Mouse (Mus musculus): ENCODE results near the gene Rcor3.
A peak's percentile ranks its signal among the peaks of the same experiment; 100 is the strongest.

Rcor3 gene

GRCm38 (mm10) chr1:192137926-192138910 lies at the start of gene Rcor3:
Rcor3 (minus strand) TSS chr1:192138062.
- peak; percentile 71 for DNase-seq (ENCODE audit: low spot score)

- no peak for DNase-seq (ENCODE audit: low spot score)
These were observed 43.9 kb upstream of the Rcor3 start for GRCm38 (mm10) chr1:192181696-192182257.

- DNase-seq (ENCODE audit: low spot score): no peak
These were observed 42.0 kb upstream of the Rcor3 start for GRCm38 (mm10) chr1:192179877-192180276.

DNA sequence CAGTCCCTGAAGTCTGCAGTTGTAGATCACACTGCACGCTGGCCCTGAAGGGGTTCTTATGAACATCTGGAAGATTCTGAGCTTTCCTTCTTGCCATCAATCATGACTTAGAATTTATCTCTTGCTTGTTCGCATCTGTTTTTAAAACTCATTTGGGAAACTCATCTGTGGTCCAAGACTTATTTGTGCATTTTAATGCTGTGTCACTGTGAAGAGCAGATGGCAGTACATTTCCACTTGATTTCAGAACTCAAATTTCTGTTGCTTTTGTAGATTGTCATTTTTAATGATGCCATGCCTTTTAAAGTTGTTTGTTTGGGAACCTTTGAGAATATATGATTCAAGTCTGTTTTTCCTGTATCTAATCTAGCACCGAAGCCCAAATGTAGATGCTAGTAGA lies 33.6 kb upstream of the Rcor3 start:
- no peak for DNase-seq (ENCODE audit: low spot score)

DNA sequence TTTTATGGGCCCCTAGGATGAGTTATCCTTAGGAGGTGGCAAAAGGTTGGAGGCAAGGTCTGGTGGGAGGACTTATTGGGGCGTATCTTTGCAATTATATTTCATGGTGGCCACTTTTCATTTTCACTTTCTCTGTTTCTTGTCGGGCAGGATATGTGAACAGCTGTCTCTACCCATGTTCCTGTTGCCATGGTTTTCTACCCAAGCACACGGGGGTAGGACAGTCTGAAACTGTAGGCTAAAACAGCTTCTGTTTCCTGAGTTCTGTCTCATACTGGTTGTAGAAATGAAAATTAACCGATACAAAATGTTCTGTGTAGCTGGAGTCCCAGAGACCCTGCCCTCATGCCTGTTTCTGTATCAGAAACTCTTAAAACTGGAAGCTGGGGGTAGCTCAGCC lies 13.3 kb upstream of the Rcor3 start:
- DNase-seq (ENCODE audit: low spot score): no peak

DNA sequence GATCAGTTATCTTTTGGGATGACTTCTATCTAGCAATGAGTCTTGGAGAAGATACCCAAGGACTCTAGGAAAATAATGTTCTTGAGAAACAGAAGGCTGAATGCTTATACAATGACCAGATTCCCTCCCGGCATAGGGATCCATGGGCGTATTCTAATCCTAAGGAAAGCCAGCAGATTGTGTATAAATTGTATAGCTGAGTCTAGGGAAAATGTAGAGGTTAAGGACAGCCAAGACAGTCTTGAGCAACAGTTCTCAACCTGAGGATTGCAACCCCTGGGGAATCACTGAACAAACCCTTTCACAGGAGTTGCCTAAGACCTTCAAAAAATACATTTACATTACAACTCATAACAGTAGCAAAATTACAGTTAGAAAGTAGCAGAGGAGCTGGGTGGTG lies 2.5 kb upstream of the Rcor3 start:
- no peak for DNase-seq (ENCODE audit: low spot score)

GRCm38 (mm10) chr1:192137291-192137925 lies 454 bp downstream of the Rcor3 start:
- DNase-seq (ENCODE audit: low spot score): no peak

DNA sequence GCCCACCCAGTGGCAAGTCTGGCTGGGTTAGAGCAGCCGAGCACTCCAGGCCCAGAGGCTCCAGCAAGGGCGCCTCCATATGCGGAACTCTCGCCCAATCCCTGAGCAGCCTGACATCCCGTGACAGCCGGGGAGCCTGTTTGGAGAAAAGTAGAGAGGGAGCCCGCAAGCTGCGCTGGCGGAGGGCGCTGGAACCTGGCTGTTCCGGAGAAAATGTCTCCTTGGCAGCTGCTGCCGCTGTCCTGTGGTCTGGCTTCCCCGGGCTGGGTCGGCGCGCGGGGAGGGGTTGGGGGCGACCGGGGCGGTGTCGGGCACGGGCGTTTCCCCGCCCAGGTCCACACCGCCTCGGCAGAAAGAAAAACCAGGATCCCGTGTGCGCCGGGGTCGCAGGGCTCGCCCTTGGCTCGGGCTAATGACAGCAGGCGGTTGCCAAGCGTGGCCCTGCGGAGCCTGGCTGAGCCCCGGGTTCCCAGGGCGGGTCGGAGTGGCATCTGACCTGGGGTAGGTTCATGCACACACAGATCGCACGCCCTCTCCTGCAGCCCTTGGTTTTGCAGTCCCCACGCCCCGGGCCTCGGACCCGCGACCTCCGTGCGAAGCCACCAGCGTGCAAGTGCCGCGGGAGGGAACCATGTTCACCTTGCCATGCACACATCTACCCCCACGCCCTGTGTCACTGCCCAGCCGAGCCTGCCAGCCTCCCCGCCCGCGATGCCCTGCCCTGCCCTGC lies 1.1 kb downstream of the Rcor3 start:
- DNase-seq (ENCODE audit: low spot score): peak; percentile 71

- DNase-seq (ENCODE audit: low spot score): peak; percentile 30
These were observed 7.7 kb downstream of the Rcor3 start for GRCm38 (mm10) chr1:192130202-192130601.

DNA sequence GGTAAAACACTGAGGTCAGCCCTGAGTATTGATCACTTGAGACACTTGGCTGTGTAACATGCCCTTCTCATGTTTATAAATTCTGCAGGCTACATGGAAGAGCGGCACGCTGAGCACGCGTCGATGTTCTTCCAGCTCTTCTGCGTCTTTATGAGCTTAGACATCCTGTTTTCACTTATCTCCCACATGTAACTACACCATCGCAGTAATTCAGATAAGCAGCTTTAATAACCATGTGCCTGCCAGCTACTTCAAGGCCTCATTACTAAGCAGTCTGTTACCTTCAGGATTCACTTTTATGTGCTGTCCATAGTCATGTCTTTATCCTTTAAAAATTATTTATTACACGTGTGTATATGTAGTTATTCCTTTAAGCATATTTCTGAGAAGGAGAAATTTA lies 9.5 kb downstream of the Rcor3 start:
- no peak for DNase-seq (ENCODE audit: low spot score)

GRCm38 (mm10) chr1:192125761-192126160 lies 12.1 kb downstream of the Rcor3 start:
- DNase-seq (ENCODE audit: low spot score): no peak

- no peak for DNase-seq (ENCODE audit: low spot score)
These were observed 21.6 kb downstream of the Rcor3 start for GRCm38 (mm10) chr1:192116262-192116661.

GRCm38 (mm10) chr1:192115378-192115777 lies 22.5 kb downstream of the Rcor3 start:
- DNase-seq (ENCODE audit: low spot score): peak; percentile 47

DNA sequence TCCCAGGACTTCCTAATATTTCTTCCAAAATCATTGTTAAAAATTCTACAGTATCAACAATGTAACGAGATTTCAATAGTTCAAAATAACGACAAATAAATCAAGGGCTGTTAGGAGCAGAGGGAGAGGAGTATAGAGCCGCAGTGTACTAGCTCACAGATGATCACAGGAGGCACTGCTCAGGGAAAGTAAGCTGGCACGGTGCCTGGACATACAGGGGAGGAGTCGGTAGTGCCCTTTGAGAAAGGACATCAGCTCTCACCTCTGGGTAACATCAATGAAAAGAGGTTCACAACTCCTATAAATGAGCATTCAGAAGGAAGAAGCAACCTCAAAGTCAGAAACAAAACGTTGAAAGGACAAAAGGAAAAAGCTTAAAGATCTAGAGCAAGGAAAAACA lies 28.7 kb downstream of the Rcor3 start:
- no peak for DNase-seq (ENCODE audit: low spot score)

DNA sequence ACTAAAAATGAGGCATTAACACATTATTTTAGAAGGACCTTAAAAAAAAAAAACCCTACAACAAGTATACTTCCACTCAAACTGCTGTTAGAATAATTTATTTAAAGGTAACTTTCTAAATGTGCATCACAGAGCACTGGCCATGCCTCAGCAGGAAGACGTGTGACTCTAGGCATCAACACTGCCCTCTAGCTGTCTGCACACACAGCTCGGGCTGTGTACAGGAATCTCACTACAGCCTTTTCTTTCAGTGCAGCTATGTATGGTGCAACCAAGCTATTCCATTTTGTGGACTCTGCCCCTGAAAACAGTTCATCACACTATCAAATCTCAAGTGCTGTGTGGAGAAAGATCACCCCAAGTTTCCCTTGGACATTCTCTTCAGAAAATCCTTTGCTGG lies 30.5 kb downstream of the Rcor3 start:
- no peak for DNase-seq (ENCODE audit: low spot score)

- DNase-seq (ENCODE audit: low spot score): no peak
These were observed 31.9 kb downstream of the Rcor3 start for GRCm38 (mm10) chr1:192105902-192106389.

DNA sequence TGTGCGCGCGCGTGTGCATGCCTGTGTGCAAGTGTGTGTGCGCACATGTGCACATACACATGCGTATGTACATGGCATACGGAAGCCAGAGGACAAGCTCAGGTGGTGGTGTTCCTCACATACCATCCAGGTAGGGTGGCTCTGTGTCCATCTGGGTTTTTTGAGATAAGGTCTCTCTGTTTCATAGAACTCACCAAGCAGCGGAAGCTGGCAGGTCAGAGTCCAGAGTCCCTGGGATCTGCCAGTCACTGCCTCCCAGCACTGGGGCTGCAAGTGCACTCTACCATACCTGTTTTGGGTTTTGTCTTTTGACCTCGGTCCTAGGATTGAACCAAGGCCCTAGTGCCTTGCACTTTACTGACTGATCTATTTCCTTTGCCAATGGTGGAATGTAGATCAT lies 33.8 kb downstream of the Rcor3 start:
- no peak for DNase-seq (ENCODE audit: low spot score)

- DNase-seq (ENCODE audit: low spot score): no peak
These were observed 34.7 kb downstream of the Rcor3 start for GRCm38 (mm10) chr1:192103176-192103575.

DNA sequence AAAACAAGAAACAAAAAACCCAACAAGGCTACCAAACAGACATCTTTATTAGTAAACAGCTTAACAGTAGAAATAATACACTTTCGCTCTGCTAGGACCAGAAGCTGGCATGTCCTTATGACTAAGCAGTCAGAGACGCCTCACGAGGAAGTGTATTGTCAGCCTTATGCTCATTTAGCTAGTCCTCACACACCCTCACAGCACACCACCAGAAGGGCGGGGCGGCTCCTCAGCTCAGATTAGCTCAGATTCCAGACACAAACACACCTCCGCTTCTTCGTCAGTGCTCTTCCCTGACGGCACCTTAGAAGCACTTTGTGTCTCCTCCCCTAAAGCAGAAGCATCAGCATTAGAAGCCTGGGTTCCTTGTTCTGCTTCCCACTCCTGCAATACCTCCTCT lies 36.5 kb downstream of the Rcor3 start:
- no peak for DNase-seq (ENCODE audit: low spot score)

DNA sequence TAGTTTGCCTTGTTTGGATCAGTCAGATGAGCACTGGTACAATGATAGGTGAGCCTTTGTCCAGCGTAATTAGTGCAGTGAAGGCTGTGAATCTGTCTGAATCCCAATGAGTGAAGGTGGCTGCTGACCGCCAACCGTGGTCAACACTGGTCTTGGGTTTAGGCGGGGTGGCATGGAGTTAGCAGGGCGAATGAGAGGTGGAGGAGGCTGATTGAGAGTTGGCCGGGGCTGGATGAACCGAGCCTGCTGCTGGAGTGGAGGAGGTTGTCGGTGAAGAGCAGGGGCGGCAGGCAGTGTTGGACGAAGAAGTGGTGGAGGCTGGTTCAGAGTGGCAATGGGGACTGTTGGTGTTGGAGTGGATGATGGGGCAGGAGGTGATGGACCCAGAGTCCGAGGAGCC lies 37.1 kb downstream of the Rcor3 start:
- no peak for DNase-seq (ENCODE audit: low spot score)

- DNase-seq (ENCODE audit: low spot score): no peak
These were observed 42.2 kb downstream of the Rcor3 start for GRCm38 (mm10) chr1:192095626-192096025.

Measured in c-Kit-positive CD71-positive TER-119-positive erythroid progenitor cells, embryonic 14.5 days (primary cell).